Mouse (Mus musculus) C2C12 (cell line): ENCODE measurements at regions not wholly inside any gene's neighbourhood (a gene's known extent, or its start where the extent isn't known, plus 50 kb on each side); places are given as distances from the start of the nearest gene placed in this dataset.

Source experiments
- CEBPB ChIP-seq: IDR thresholded peaks from one replicate; pipeline ENCODE4 v1.6.1; 2011; ENCODE audit warnings: low read depth, mild to moderate bottlenecking, control low read depth, moderate library complexity
- CTCF ChIP-seq: IDR thresholded peaks from one replicate; pipeline ENCODE4 v1.5.1; 2011; ENCODE audit not compliant: control insufficient read depth, insufficient read depth, insufficient read length
- FOSL1 ChIP-seq: IDR thresholded peaks from one replicate; pipeline ENCODE4 v1.8.0; 2011; ENCODE audit warnings: mild to moderate bottlenecking, low read length; ENCODE audit not compliant: poor library complexity, insufficient read depth, severe bottlenecking
- MAX ChIP-seq: IDR thresholded peaks from one replicate; pipeline ENCODE4 v1.6.1; 2011; ENCODE audit warnings: mild to moderate bottlenecking, control low read depth
- MYOD1 ChIP-seq: IDR thresholded peaks from one replicate; pipeline ENCODE4 v1.6.1; 2011; ENCODE audit warnings: low read depth; ENCODE audit not compliant: control insufficient read depth, insufficient read length
- MYOG ChIP-seq: IDR thresholded peaks from one replicate; pipeline ENCODE4 v1.6.1; 2011; ENCODE audit not compliant: control insufficient read depth, insufficient read length; ENCODE audit errors: extremely low read depth
- USF1 ChIP-seq: IDR thresholded peaks from one replicate; pipeline ENCODE4 v1.6.1; 2011; ENCODE audit warnings: low read depth, mild to moderate bottlenecking, control low read depth, moderate library complexity

GRCm38 (mm10) chr2:101015353-101015752, 609.2 kb upstream of the Rag2 start:
- TF ChIP-seq CTCF, result no peak
- TF ChIP-seq CEBPB, result no peak
- TF ChIP-seq FOSL1, result no peak
- no peak for TF ChIP-seq MAX
- TF ChIP-seq MYOD1, result no peak
- no peak for TF ChIP-seq MYOG
- TF ChIP-seq USF1, result no peak
